Mouse (Mus musculus) CH12.LX (cell line): ENCODE results near the gene Lmf1.

Experiments
- EP300 ChIP-seq: IDR thresholded peaks from 2 replicates; pipeline ENCODE4 v1.6.1; 2011; ENCODE audit warnings: low read length, improper control_type of control experiment
- POLR2A ChIP-seq: IDR thresholded peaks from 2 replicates; pipeline ENCODE4 v1.6.1; 2011; ENCODE audit warnings: low read depth, mild to moderate bottlenecking, improper control_type of control experiment, low read length
- USF1 ChIP-seq: IDR thresholded peaks from 2 replicates; pipeline ENCODE4 v1.6.1; 2014; ENCODE audit warnings: low read depth, mild to moderate bottlenecking, inconsistent platforms, low read length, improper control_type of control experiment

GRCm38 (mm10) chr17:25561223-25562028, 17.5 kb upstream of the Lmf1 start:
- TF ChIP-seq POLR2A: no peak
- no peak for TF ChIP-seq EP300
- TF ChIP-seq USF1: no peak
